Mouse (Mus musculus): ENCODE results near the gene Dnase1l1. TPM values are rescaled to one million over a fixed set of nuclear protein-coding genes. Genes with fewer than 3 reads are reported as not detected.

The Dnase1l1 gene
- polyA plus RNA-seq, 1 experiment from 2014 or later, result 11.0 TPM

DNA sequence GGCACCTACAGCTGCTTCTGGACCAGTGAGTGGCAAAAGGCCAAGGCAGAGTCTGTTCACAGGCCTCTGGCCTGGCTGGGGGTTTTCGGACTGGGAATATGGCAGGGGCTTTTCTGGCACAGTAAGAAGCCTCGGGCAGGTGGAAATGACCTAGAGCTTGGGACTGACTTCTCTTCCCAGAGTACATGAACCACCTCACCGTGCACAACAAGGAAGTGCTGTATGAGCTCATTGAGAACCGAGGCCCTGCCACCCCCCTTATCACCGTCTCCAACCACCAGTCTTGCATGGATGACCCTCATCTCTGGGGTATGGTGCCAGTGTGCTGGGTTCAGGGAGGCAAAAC is 928 bp upstream of the Dnase1l1 start:
- peak overlapping the region; percentile 54 for H3K4me3 ChIP-seq (replicated peaks)
- peak overlapping the region; percentile 64 for H3K4me2 ChIP-seq (replicated peaks)
- 38% methylated on average over 5 of the region's 5 CpGs for WGBS
- H3K4me1 ChIP-seq (replicated peaks), result no peaks in the 10 kb centered on the region
- ATAC-seq, result no peak; the same call in none of the 2 replicates
- H3K9me3 ChIP-seq, result no peaks in the 10 kb centered on the region
- peak overlapping the region; percentile 59 for H3K9ac ChIP-seq
- H3K27me3 ChIP-seq (replicated peaks), result no peaks in the 10 kb centered on the region
- no peaks in the 10 kb centered on the region for H3K36me3 ChIP-seq
- H3K27ac ChIP-seq, result peak overlapping the region; percentile 86

DNA sequence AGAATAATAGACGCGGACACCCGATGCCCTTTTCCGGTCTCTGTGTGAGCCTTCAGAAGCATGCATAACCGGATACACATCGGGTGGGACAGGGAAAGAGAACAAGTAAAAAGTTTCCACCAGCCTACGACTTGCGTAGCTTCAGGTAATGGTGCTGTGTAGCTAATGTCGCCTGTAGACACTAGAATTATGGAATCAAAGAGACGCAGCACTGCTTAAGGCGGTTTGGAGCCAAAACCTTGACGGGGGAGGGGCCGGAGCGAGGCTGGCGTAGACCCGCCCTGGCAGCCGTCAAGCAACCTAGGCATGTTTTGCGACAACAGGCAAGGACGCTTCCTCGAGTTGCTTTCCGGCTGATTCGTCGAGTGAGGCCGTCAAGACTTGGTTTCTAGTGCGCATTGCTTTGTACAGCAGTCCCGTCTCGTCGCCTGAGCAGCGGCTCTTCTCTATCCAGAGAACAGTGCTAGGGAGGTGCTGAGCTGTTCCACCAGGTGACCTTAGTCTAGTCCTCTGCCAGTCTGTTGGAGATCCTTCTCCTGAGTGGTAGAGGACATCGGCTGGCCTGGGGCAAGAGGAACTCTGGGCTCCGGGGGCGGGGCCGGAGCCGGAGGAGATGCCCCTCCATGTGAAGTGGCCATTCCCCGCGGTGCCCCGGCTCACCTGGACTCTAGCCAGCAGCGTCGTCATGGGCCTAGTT is 406 bp upstream of the Dnase1l1 start:
- no peaks in the 10 kb centered on the region for H3K27me3 ChIP-seq (replicated peaks)
- H3K9me3 ChIP-seq, result no peaks in the 10 kb centered on the region
- peak overlapping the region; percentile 68 for H3K4me2 ChIP-seq (replicated peaks)
- 21% methylated on average over 39 of the region's 39 CpGs for WGBS
- no peaks in the 10 kb centered on the region for H3K36me3 ChIP-seq
- H3K4me3 ChIP-seq (replicated peaks), result peak overlapping the region; percentile 54
- peak; percentile 71 for ATAC-seq
- H3K27ac ChIP-seq, result peak overlapping the region; percentile 86
- peak overlapping the region; percentile 59 for H3K9ac ChIP-seq
- no peaks in the 10 kb centered on the region for H3K4me1 ChIP-seq (replicated peaks)

DNA sequence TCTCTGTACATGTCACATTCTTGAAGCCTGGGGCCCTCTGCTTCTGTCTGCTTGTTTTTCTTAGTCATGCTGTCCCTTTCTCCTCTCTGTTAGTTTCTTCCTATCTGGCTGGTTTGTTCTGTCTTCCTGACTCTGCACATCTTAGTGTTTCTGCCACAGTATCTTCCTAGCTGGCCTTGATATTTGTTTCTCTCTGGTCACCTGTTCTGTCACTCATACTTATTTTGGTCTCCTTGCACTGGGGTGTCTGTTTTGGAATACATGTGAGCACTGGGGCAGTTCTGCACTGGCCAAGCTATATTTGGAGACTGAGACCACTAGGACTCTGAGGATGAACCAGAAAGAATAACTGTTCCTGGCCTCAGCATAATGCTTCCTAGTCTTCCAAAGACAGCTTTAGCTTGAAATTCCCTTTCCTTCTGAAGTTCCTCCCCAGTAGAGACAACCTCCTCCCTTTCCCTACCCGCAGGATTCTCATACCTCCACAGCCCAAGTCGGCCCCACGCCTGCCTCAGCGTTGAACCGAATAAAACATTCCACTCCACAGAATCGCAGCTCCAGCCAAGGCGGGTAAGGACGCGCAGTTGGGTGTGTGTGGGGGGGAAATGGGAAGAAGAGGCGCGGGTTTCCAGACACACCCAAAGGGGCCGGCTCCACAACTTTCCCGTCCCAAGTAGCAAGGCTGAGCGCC is 951 bp downstream of the Dnase1l1 start:
- Histone ChIP-seq H3K4me1 (replicated peaks) (no peaks in the 10 kb centered on the region), H3K4me2 (replicated peaks) (peak overlapping the region; percentile 68), H3K4me3 (replicated peaks) (peak overlapping the region; percentile 54), H3K9ac (peak overlapping the region; percentile 47), H3K36me3 (no peaks in the 10 kb centered on the region), H3K27me3 (replicated peaks) (no peaks in the 10 kb centered on the region), H3K9me3 (no peaks in the 10 kb centered on the region), H3K27ac (peak overlapping the region; percentile 86)
- ATAC-seq, result no peak
- 16% methylated on average over 14 of the region's 14 CpGs for WGBS

DNA sequence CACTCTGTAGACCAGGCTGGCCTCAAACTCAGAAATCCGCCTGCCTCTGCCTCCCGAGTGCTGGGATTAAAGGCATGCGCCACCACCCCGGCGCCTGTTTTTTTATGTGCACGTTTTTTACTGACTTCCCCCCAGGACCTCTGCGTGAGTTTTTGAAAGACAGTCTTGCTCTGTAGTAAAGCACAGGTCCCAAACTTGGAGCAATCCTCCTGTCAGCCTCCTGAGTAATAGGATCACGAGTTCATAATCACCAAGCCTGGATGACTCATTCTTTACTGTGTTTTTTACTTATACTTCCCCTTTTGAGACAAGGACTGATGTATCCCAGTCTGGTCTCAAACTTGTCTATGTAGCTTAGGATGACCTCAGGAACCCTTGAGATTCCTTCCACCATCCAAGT is 4.2 kb downstream of the Dnase1l1 start:
- Histone ChIP-seq H3K36me3 (no peaks in the 10 kb centered on the region), H3K4me2 (replicated peaks) (no peak overlapping the region), H3K4me1 (replicated peaks) (no peaks in the 10 kb centered on the region), H3K9ac (no peak overlapping the region), H3K9me3 (no peaks in the 10 kb centered on the region), H3K27ac (no peak overlapping the region), H3K4me3 (replicated peaks) (no peak overlapping the region), H3K27me3 (replicated peaks) (no peaks in the 10 kb centered on the region)
- ATAC-seq, result no peak
- WGBS, result 71% methylated on average over 8 of the region's 8 CpGs

DNA sequence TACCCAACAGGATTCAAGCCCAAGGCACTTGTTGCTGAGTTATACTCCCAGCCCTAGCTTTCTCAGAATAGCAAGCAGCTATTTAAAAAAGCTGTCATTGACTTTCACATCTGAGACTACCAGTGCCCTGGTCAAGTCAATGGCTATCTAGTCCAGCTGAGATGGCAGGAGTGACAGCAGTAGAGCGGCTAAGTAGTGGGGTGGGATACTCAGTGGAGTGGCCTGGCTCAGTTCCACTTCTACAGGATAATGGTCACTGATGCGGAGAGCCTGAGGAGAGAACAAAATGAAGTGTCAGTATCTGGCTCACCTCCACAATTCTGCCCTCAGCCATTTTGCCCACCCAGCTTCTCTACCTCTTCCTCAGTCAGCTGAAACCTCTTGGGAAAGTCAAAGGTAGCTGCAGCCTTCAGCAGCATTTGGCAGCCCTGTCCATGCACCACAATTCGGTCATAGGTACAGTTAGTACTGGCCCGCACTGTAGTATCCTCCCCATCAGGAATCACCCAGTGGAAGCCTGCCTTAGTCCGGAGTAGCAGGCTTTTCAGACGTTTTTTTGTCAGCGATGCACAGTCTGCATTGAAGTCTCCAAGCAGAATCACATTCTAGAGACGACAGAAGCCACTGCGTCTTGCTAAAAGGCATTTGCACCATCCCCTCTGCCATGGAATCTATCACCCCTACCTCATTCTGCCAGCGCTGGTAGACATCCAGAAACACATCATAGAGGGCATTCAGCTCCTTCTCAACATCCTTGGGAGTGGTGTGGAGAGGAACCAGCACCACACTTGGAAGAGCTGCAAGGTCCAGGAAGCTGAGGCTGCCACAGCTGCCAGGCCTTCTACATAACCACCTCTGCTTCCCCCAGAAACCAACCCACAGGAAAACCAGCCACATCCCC is 8.5 kb downstream of the Dnase1l1 start:
- no peaks in the 10 kb centered on the region for H3K9me3 ChIP-seq
- no peak overlapping the region for H3K4me3 ChIP-seq (replicated peaks)
- no peak overlapping the region for H3K4me2 ChIP-seq (replicated peaks)
- 38% methylated on average over 10 of the region's 10 CpGs for WGBS
- H3K27me3 ChIP-seq (replicated peaks), result no peaks in the 10 kb centered on the region
- H3K4me1 ChIP-seq (replicated peaks), result no peaks in the 10 kb centered on the region
- no peak for ATAC-seq
- H3K27ac ChIP-seq, result no peak overlapping the region
- no peaks in the 10 kb centered on the region for H3K36me3 ChIP-seq
- no peak overlapping the region for H3K9ac ChIP-seq

DNA sequence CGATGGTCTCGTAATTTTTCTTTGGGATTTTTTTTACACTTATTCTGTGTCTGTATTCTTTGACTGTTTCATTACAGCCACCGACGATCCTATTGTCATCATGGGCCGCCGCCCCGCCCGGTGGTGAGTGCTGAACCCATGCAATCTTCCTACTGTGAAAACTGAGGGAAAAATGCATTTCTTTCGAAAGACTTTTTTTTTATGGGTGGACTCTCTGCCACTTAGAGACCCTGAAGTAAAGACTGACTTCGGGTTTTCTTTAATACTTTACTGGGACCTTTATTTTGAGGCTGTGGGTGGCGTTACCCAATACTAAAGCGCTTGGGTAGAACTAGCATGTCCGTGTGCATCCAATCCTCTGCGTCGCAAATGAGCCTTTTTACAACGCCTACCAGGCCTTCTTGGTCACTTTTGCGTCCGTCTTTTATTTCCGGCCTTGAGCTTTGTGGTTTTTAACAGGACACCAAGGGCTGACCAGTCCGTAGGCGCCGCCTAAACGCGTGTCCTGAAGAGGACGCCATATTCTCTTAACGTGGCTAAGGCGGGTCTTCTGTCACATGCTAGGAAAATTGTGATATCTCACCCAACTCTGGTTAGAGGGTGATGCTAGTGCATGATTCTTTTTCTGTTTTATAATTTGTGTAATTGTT is 11.1 kb downstream of the Dnase1l1 start:
- Histone ChIP-seq H3K36me3 (no peaks in the 10 kb centered on the region), H3K4me2 (replicated peaks) (peak overlapping the region; percentile 48), H3K9ac (peak overlapping the region; percentile 60), H3K27ac (peak overlapping the region; percentile 77; the same call in 1 of the 2 replicates), H3K9me3 (no peaks in the 10 kb centered on the region), H3K4me3 (replicated peaks) (peak overlapping the region; percentile 47), H3K4me1 (replicated peaks) (no peaks in the 10 kb centered on the region), H3K27me3 (replicated peaks) (no peaks in the 10 kb centered on the region)
- 18% methylated on average over 27 of the region's 27 CpGs for WGBS
- no peak for ATAC-seq

DNA sequence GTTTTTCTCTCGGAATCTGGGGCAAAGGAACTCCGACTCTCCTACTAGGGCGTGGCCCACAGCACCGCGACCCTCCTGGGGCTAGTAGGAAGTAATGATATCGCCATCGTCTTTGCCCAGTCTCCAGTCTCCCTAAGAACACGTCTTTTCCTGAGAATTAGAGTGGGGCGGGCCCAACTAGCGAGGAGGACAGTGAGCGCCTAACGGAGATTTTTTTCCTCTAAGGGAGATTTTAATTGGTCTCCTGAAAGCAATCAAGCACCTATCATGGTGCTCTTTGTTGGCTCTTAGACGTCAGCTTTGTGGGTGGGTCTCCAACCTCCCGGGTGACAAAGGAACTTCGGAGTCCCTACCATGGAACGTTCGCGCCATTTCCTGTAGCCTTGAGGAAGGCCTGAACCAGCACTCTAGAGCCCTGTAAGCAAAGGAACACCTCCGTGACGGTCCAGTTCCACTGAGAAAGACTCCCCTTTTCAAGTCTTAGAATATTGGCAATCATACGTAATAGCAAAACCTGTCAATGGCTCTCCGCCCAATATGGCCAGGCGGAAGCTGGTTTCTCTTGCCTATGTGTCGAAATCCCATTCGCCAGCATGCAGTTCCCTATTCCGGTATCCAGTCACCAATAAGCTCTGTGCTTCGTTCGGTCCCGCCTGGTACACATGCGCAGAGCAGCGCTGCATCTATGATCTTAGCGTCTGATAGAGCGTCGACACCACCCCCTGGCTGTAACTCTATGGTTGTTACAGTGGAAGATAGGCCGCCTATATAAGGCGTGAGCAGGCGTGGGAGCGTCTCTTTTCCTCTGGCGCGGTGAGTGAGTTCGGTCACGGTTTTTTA is 11.9 kb downstream of the Dnase1l1 start, which contains the start of gene Rpl10:
Gene Rpl10, plus strand, starts transcription at position 751 of the 840 bp plus-strand sequence.
- H3K36me3 ChIP-seq, result no peaks in the 10 kb centered on the region
- no peaks in the 10 kb centered on the region for H3K9me3 ChIP-seq
- H3K4me3 ChIP-seq (replicated peaks), result peak within 1 kb of the TSS; percentile 47
- peak within 1 kb of the TSS; percentile 87 for H3K27ac ChIP-seq
- peak within 1 kb of the TSS; percentile 48 for H3K4me2 ChIP-seq (replicated peaks)
- H3K4me1 ChIP-seq (replicated peaks), result no peaks in the 10 kb centered on the region
- ATAC-seq, result peak; percentile 94
- H3K27me3 ChIP-seq (replicated peaks), result no peaks in the 10 kb centered on the region
- H3K9ac ChIP-seq, result peak within 1 kb of the TSS; percentile 60
- WGBS, result 15% methylated on average over 42 of the region's 42 CpGs

DNA sequence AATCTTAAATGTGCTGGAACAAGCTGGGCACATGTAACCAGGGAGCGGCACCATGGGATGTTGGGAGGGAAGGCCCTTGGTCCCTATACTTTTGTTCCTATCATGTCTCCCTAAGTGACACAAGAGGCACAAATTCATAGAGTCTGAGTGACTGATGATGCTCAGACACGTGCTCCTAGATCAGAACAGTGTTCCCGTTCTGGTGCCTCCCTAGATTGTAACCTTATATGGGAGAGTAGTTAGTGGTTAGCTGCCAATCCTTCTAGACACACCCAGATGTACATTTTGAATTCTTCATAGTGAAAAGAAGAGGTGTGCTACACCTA is 12.4 kb downstream of the Dnase1l1 start:
- peak overlapping the region; percentile 47 for H3K4me3 ChIP-seq (replicated peaks)
- ATAC-seq, result peak; percentile 62
- no peaks in the 10 kb centered on the region for H3K9me3 ChIP-seq
- H3K36me3 ChIP-seq, result no peaks in the 10 kb centered on the region
- H3K4me1 ChIP-seq (replicated peaks), result no peaks in the 10 kb centered on the region
- no peaks in the 10 kb centered on the region for H3K27me3 ChIP-seq (replicated peaks)
- H3K27ac ChIP-seq, result peak overlapping the region; percentile 87
- H3K9ac ChIP-seq, result peak overlapping the region; percentile 26
- 24% methylated on average over 3 of the region's 3 CpGs for WGBS
- H3K4me2 ChIP-seq (replicated peaks), result peak overlapping the region; percentile 48

DNA sequence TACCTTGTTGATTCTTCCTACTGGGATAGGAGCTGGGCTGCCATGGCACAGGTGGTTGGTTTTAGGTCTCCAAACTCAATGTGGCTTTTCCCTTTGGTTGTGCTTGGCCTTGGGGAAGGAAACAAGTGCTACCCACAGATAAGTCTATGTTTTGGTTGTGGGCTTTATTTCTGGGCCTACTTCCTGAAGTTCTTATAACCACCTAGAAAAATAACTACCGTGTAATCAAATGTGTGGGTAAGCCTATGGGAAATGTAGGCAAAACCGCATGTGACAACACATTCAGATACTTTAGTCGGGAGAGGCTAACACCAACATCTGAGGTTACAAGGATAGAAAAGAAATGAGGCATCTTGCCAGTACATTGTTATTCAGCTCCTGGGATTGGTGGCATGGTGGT is 24.4 kb downstream of the Dnase1l1 start:
- no peaks in the 10 kb centered on the region for H3K27me3 ChIP-seq (replicated peaks)
- H3K36me3 ChIP-seq, result no peaks in the 10 kb centered on the region
- no peak overlapping the region for H3K9ac ChIP-seq
- no peak overlapping the region for H3K4me3 ChIP-seq (replicated peaks)
- no peak for ATAC-seq
- H3K4me2 ChIP-seq (replicated peaks), result no peak overlapping the region
- H3K27ac ChIP-seq, result no peak overlapping the region
- H3K9me3 ChIP-seq, result no peaks in the 10 kb centered on the region
- H3K4me1 ChIP-seq (replicated peaks), result no peaks in the 10 kb centered on the region
- WGBS, result 99% methylated on average over 3 of the region's 3 CpGs

DNA sequence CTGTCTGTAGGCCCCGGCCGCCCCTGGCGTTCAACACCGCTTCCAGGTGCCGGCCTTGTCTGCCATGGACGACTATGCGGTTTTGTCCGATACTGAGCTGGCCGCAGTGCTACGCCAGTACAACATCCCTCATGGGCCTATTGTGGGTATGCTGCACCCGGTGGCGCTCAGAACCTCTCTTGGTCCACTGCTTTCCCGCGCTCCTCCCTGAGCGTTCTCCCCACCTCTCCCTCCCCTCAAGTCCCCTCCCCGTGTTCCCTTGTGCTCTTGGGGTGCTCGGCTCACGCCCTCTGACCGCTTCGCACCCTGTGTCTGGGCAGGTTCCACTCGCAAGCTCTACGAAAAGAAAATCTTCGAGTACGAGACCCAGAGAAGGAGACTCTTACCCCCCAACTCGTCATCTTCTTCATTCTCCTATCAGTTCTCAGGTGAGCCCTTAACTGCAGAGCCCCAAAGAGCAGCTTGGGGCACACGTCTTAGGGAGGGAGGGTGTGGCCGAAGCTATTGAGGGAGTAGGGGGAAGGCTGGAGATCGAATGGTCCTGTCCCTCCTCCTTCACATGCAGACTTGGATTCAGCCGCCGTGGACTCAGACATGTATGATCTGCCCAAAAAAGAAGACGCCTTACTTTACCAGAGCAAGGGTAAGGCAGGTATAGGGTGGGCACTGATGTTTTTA is 27.1 kb downstream of the Dnase1l1 start:
- Histone ChIP-seq H3K4me1 (replicated peaks) (no peaks in the 10 kb centered on the region), H3K9ac (peak overlapping the region; percentile 56), H3K36me3 (no peaks in the 10 kb centered on the region), H3K9me3 (no peaks in the 10 kb centered on the region), H3K4me2 (replicated peaks) (peak overlapping the region; percentile 61), H3K27ac (peak overlapping the region; percentile 89), H3K4me3 (replicated peaks) (peak overlapping the region; percentile 49), H3K27me3 (replicated peaks) (no peaks in the 10 kb centered on the region)
- ATAC-seq, result peak; percentile 68
- 23% methylated on average over 31 of the region's 31 CpGs for WGBS

All from intestine, embryonic 15.5 days (tissue).